Mouse (Mus musculus) neural tube, embryonic 11.5 days (tissue): ENCODE data around the gene B4gat1. TPM values are rescaled to one million over a fixed set of nuclear protein-coding genes. Genes with fewer than 3 reads are reported as not detected.
A peak's percentile ranks its signal among the peaks of the same experiment; 100 is the strongest.

ENCODE experiments used
- ATAC-seq: fragments of 200-750 bp; cut with Nextera tagmentation; 2 replicates; pipeline ENCODE4 v1.8.0; 2017; ENCODE audit warnings: moderate number of reproducible peaks, mild to moderate bottlenecking, moderate TSS enrichment, moderate library complexity; ENCODE audit not compliant: insufficient read depth, low FRiP score, low TSS enrichment
- DNase-seq: peaks from one replicate; pipeline ENCODE4 v3.0.0-alpha.2; 2015; ENCODE audit warnings: low spot score
- H3K27ac ChIP-seq: fragments of 300-500 bp; sonication (generic); 2 replicates; pipeline ENCODE4 v1.5.1; 2014; ENCODE audit warnings: low read depth, mild to moderate bottlenecking, low read length
- H3K27me3 ChIP-seq: fragments of 300-500 bp; sonication (generic); 2 replicates; pipeline ENCODE4 v1.6.1; 2014; ENCODE audit warnings: mild to moderate bottlenecking, low read length, mixed read lengths; ENCODE audit not compliant: control insufficient read depth, insufficient read depth
- H3K36me3 ChIP-seq: fragments of 300-500 bp; sonication (generic); 2 replicates; pipeline ENCODE4 v1.6.1; 2014; ENCODE audit warnings: mild to moderate bottlenecking, low read length, moderate library complexity, mixed read lengths; ENCODE audit not compliant: control insufficient read depth, insufficient read depth
- H3K4me1 ChIP-seq: fragments of 300-500 bp; sonication (generic); 2 replicates; pipeline ENCODE4 v1.6.1; 2014; ENCODE audit warnings: low read length, mixed read lengths; ENCODE audit not compliant: control insufficient read depth, insufficient read depth
- H3K4me2 ChIP-seq: fragments of 300-500 bp; sonication (generic); 2 replicates; pipeline ENCODE4 v1.6.1; 2014; ENCODE audit warnings: low read depth, mild to moderate bottlenecking, moderate library complexity
- H3K4me3 ChIP-seq: fragments of 300-500 bp; sonication (generic); 2 replicates; pipeline ENCODE4 v1.5.1; 2014; ENCODE audit warnings: low read depth, low read length
- H3K9ac ChIP-seq: fragments of 300-500 bp; sonication (generic); 2 replicates; pipeline ENCODE4 v1.6.1; 2014; ENCODE audit warnings: mild to moderate bottlenecking, low read length
- H3K9me3 ChIP-seq: fragments of 300-500 bp; sonication (generic); 2 replicates; pipeline ENCODE4 v1.6.1; 2016; ENCODE audit warnings: low read length; ENCODE audit not compliant: control insufficient read depth
- WGBS: fragments of 180-500 bp; shearing (Covaris S2); extraction: QIAGEN DNeasy Blood & Tissue Kit; methylation state at CpG from one replicate; pipeline ENCODE4 v1.1.7; 2014; 5-methylcytosine and 5-hydroxymethylcytosine counted together
- polyA plus RNA-seq: library from polyadenylated mRNA; unstranded; fragments of >200 nt; fragmentation: Nextera tagmentation; extraction: Ambion mirVana; gene quantifications from 2 replicates; pipeline ENCODE4 v1.2.1, GENCODE M21; 2014

B4gat1 gene
- polyA plus RNA-seq, 1 experiment from 2014 or later, result 39.8 TPM

DNA sequence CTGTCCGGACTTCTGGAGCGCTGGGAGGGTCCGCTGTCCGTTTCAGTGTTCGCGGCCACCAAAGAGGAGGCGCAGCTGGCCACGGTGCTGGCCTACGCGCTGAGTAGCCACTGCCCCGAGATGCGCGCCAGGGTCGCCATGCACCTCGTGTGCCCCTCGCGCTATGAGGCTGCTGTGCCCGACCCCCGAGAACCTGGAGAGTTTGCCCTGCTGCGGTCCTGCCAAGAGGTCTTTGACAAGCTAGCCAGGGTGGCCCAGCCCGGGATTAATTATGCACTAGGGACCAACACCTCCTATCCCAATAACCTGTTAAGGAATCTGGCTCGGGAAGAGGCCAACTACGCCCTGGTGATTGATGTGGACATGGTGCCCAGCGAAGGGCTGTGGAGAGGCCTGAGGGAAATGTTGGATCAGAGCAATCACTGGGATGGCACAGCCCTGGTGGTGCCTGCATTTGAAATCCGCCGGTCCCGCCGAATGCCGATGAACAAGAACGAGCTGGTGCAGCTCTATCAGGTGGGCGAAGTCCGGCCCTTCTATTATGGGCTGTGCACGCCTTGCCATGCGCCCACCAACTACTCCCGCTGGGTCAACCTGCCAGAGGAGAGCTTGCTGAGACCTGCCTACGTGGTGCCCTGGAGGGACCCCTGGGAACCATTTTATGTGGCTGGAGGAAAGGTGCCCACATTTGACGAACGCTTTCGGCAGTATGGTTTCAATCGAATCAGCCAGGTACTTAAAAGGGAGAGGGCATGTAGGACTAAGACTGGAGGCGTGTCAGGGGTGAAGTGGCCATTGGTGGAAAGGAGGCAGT lies 882 bp downstream of the B4gat1 start:
- Histone ChIP-seq H3K27me3 (no peaks in the 10 kb centered on the region), H3K27ac (0 out of 2 replicates have a peak overlapping the region, but pooled peaks have one; percentile 66), H3K4me1 (peaks cover 25% of the 10 kb centered on the region), H3K4me2 (peak overlapping the region; percentile 98), H3K4me3 (peak overlapping the region; percentile 85), H3K36me3 (no peaks in the 10 kb centered on the region), H3K9me3 (no peaks in the 10 kb centered on the region), H3K9ac (peak overlapping the region; percentile 86)
- ATAC-seq, result peak; percentile 37
- 13% methylated on average over 41 of the region's 41 CpGs for WGBS
- DNase-seq, result no peak

DNA sequence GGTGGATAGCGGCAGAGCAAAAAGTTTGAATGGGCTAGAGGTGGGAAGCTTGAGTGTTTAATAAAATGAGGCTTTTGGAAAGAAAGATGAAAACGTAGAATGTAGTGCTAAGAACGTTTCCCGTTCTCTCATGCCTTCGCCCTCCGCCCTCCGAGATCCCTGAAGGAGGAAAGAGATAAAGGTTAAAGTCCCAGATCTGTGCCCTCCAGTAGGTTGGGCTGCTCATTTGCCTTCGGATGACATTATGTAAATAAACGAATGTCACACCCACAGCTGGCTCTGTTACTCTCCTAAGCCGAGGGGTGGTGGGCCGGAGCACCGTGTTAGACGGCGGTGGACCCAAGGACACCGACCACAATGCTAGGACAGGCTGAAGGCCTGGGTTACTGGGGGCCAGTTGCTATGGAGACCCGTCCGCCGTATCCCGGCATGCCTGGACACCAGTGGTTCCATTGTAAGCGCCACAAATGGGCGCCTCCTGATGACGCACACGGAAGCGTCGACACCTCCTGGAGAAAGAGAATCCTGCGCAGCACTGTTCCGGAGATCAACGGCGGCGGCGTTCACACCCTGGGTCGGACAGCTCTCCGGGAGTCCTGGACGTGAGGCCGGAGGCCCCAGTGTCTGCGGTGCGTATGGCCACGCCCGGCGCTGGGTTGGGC lies 2.4 kb downstream of the B4gat1 start, which contains the start of gene Brms1:
TSS of gene Brms1 (plus strand) at position 493 of the 662 bp plus-strand sequence.
- peak within 1 kb of the TSS; percentile 90 for H3K4me3 ChIP-seq
- H3K36me3 ChIP-seq, result no peaks in the 10 kb centered on the region; the same call in 1 of the 2 replicates
- H3K4me2 ChIP-seq, result peak within 1 kb of the TSS; percentile 98
- H3K9ac ChIP-seq, result peak within 1 kb of the TSS; percentile 66
- peaks cover 25% of the 10 kb centered on the region for H3K4me1 ChIP-seq
- DNase-seq (peak; percentile 95), ATAC-seq (peak; percentile 74)
- H3K27me3 ChIP-seq, result no peaks in the 10 kb centered on the region
- WGBS, result 9% methylated on average over 40 of the region's 40 CpGs
- H3K9me3 ChIP-seq, result no peaks in the 10 kb centered on the region
- H3K27ac ChIP-seq, result peak within 1 kb of the TSS; percentile 44; the same call in 1 of the 2 replicates

DNA sequence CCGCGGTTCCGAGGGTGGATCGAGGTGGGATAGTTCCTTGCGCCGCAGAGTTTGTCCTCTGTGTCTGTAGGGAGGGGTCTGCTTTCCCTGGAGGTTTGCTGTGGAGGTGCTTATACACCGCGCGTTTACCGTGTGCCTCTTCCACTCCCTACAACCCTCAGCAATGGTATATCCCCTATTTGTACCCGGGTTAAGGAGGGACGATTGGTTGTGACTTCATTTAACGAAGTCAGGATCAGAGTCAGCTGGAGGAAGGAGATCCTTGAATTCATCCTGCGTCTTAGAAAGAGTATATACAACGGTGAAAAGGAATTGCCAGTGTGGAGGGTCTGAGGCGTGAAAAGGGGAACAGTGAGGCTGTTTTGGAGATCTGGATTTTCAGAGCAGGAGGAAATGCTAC lies 3.0 kb downstream of the B4gat1 start:
- Histone ChIP-seq H3K36me3 (peaks cover 4% of the 10 kb centered on the region; the same call in 1 of the 2 replicates), H3K9ac (peak overlapping the region; percentile 66), H3K4me1 (peaks cover 25% of the 10 kb centered on the region), H3K9me3 (no peaks in the 10 kb centered on the region), H3K27me3 (no peaks in the 10 kb centered on the region), H3K4me3 (peak overlapping the region; percentile 90), H3K27ac (peak overlapping the region; percentile 44; the same call in 1 of the 2 replicates), H3K4me2 (peak overlapping the region; percentile 98)
- ATAC-seq, result 0 out of 2 replicates have a peak, but pooled peaks have one; percentile 11
- DNase-seq, result no peak
- WGBS, result 2% methylated on average over 16 of the region's 16 CpGs

DNA sequence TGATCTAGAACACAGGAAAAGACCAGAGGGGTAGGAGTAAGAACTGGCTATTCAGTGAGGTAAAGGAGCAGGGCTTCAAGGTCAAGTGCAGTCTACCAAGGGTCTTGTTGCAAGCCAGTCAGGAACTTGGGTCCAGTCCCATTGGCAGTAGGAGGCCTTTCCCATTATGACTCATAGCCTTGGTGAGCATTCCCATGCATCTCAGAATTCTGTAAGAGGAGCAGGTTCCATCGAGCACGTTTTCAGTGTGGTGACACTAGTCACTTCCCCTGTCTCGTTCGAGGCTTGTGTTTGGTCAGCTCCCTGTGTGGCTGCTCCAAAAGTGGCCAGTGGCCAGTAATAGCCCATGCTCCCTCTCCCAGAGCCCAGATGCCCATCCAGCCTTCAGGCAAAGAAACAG lies 6.9 kb downstream of the B4gat1 start:
- WGBS, result 85% methylated on average over 4 of the region's 4 CpGs
- Histone ChIP-seq H3K4me2 (no peak overlapping the region), H3K27ac (no peak overlapping the region), H3K9me3 (no peaks in the 10 kb centered on the region), H3K9ac (no peak overlapping the region), H3K4me1 (peaks cover 9% of the 10 kb centered on the region), H3K36me3 (peaks cover 6% of the 10 kb centered on the region), H3K4me3 (no peak overlapping the region), H3K27me3 (peaks cover 1% of the 10 kb centered on the region; the same call in 1 of the 2 replicates)
- no peak for ATAC-seq
- DNase-seq, result no peak

DNA sequence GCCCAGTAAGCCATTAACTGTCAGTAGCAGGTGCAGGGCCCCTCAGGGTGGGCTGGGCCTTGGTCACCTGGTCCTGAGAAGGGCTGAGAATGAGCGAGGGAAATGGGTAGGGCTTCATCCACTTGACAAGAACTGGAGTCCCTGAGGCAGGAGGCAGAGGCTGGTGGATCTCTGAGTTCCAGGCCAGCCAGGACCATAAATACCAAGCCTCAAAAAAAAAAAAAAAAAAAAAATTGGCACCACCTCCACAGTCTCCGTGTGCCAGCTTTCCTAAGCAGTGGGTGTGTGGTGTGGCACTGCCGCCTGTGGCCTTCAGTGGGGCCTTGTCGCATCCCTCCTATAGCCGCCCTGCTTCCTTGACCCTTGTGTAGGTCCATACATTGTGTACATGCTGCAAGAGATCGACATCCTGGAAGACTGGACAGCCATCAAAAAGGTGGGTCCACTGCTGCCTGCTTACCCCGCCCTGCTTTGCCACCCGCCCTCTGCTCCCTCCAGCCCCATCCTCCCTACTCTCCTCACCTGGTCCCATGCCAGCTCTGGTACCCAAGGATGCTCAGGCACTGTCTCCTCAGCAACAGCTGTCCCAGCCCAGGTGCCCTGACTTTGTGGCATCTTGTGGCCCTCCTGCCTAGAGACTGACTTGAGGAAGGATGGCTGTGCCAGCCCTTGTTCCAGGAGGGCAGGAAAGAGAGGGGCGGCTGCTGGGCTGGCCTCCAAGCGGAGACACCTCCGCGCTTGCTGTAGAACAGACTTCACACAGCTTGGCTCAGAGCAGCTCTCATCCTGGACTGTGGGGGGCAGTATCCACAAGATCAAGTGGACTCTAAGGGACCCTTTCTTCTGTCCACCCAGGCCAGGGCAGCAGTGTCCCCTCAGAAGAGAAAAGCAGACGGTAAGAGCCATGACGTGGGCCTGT lies 9.8 kb downstream of the B4gat1 start:
- Histone ChIP-seq H3K4me1 (no peaks in the 10 kb centered on the region), H3K9me3 (no peaks in the 10 kb centered on the region), H3K4me2 (no peak overlapping the region), H3K27me3 (peaks cover 29% of the 10 kb centered on the region), H3K4me3 (no peak overlapping the region), H3K27ac (no peak overlapping the region), H3K9ac (no peak overlapping the region), H3K36me3 (peaks cover 6% of the 10 kb centered on the region)
- no peak for ATAC-seq
- DNase-seq, result no peak
- 87% methylated on average over 14 of the region's 14 CpGs for WGBS

DNA sequence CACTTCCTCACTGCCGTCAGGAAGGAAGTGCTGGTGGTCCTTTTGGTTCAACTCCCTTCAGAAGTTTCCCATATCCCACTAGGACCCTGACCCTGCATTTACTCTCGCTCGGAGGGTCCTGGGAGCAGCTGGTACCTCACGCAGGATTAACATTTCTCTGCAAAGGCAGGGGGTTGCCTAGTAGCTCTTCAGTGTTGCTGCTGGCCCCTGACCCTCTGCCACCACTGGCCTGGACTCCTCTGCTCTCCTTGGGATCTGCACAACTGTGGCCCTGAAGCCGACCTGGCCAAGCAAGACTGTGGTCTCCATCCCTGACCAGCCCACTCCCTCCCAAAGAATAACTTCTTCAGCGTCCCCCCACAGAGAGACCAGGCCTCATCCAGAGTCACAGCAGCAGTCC lies 10.7 kb downstream of the B4gat1 start:
- ATAC-seq (no peak), DNase-seq (no peak)
- WGBS, result 81% methylated on average over 6 of the region's 6 CpGs
- Histone ChIP-seq H3K4me3 (no peak overlapping the region), H3K9ac (no peak overlapping the region), H3K4me2 (no peak overlapping the region), H3K27me3 (peaks cover 34% of the 10 kb centered on the region), H3K9me3 (no peaks in the 10 kb centered on the region), H3K4me1 (no peaks in the 10 kb centered on the region), H3K27ac (no peak overlapping the region), H3K36me3 (peaks cover 6% of the 10 kb centered on the region)

DNA sequence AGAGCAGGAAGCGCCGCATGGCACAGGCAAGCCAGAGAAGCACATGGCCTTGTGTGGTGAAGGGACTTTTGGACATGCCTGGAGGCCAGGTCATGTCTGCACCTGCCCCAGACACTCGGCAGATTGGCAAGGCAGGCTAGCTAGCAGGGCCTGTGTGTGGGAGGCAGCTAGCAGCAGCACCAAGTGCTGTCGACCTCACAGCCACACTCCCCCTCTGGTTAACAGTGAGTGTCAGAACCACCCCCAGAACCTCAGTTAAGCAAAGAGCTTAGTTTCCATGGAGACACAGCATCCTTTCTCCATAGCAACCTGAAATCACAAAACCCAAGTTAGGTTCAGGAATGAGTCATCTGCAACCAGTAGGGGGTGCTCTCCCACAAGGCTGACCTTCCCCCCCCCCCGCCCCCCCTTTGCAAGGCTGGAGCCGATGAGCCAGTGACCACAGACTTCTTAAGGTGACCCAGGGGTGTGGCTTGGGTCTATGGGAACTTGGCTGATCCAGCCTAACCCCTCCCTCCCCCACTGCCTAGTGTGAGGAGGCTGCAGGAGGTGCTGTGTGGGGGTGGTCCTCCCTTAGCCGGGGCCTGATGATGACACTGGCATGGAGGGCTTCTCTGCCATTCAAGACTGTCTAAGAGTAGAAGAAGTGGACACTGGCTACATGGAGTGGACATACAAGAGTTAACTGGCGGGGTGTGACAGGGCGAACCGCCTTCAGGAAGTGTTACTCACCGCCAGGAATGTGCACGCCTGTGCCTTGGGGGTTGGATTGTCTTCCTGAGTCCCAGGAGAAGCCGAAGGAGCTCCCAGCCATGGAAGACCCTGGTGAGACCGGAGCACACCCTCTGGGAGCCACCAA lies 11.7 kb downstream of the B4gat1 start, which contains the start of gene Rin1:
TSS of gene Rin1 (plus strand) at position 435 of the 859 bp plus-strand sequence.
- ATAC-seq (no peak), DNase-seq (peak; percentile 30)
- Histone ChIP-seq H3K4me3 (peak within 1 kb of the TSS; percentile 12; the same call in 1 of the 2 replicates), H3K27ac (no peak within 1 kb of the TSS), H3K4me1 (no peaks in the 10 kb centered on the region), H3K9ac (peak within 1 kb of the TSS; percentile 23), H3K9me3 (no peaks in the 10 kb centered on the region), H3K36me3 (peaks cover 6% of the 10 kb centered on the region), H3K27me3 (peaks cover 34% of the 10 kb centered on the region), H3K4me2 (no peak within 1 kb of the TSS)
- WGBS, result 21% methylated on average over 14 of the region's 14 CpGs
